Mouse (Mus musculus): ENCODE measurements at regions not wholly inside any gene's neighbourhood (a gene's known extent, or its start where the extent isn't known, plus 50 kb on each side); places are given as distances from the start of the nearest gene placed in this dataset.

- Histone ChIP-seq H3K27me3 (replicated peaks) (no peaks in the 10 kb centered on the region), H3K9me3 (replicated peaks; ENCODE audit: low read length) (no peaks in the 10 kb centered on the region), H3K4me3 (replicated peaks in 1 of 3; ENCODE audit: low read depth in 2 of 3, low read length in 2 of 3, poor library complexity in 1 of 3) (no peak overlapping the region), H3K36me3 (replicated peaks in 1 of 2; ENCODE audit: control insufficient read depth in 1 of 2, insufficient read depth in 1 of 2, low read length in 1 of 2) (no peaks in the 10 kb centered on the region), H3K4me1 (ENCODE audit: control insufficient read depth in 1 of 2, insufficient read depth in 2 of 2) (no peaks in the 10 kb centered on the region), H3K79me2 (replicated peaks; ENCODE audit: control insufficient read depth, extremely low read depth, insufficient read depth, poor library complexity, severe bottlenecking) (no peaks in the 10 kb centered on the region), H3K4me2 (ENCODE audit: insufficient read depth, low read depth, poor library complexity, severe bottlenecking) (no peak overlapping the region), H3K27ac (ENCODE audit: insufficient read depth, low read depth) (no peak overlapping the region), H3K9ac (ENCODE audit: insufficient read depth, low read depth) (no peak overlapping the region)
- dilution Hi-C loops (cut with MboI; ENCODE audit: extremely low pct_ligation_motif_present, extremely low pct_unique_long_range_greater_than_20kb, low sequenced_read_pairs) (no loop called here), in situ Hi-C loops (cut with MboI; ENCODE audit: low pct_ligation_motif_present, low pct_unique_long_range_greater_than_20kb, low sequenced_read_pairs) (no loop called here)
- TF ChIP-seq PAX5 (IDR thresholded peaks at IDR 0.05; ENCODE audit: low read length): no peak
- no peak for TF ChIP-seq HCFC1 (IDR thresholded peaks at IDR 0.05; ENCODE audit: low read depth, low read length)
- DNase-seq (ENCODE audit: extremely low read depth): no peak
These were observed 467.7 kb downstream of the Pdha2 start for GRCm38 (mm10) chr3:140744501-140744900.

- DNase-seq (ENCODE audit: extremely low read depth): no peak
- Histone ChIP-seq H3K4me3 (replicated peaks in 1 of 3; ENCODE audit: low read depth in 2 of 3, low read length in 2 of 3, poor library complexity in 1 of 3) (no peak overlapping the region), H3K27ac (ENCODE audit: insufficient read depth, low read depth) (no peak overlapping the region), H3K9me3 (replicated peaks; ENCODE audit: low read length) (no peaks in the 10 kb centered on the region), H3K36me3 (replicated peaks in 1 of 2; ENCODE audit: control insufficient read depth in 1 of 2, insufficient read depth in 1 of 2, low read length in 1 of 2) (no peaks in the 10 kb centered on the region), H3K4me1 (ENCODE audit: control insufficient read depth in 1 of 2, insufficient read depth in 2 of 2) (no peaks in the 10 kb centered on the region), H3K79me2 (replicated peaks; ENCODE audit: control insufficient read depth, extremely low read depth, insufficient read depth, poor library complexity, severe bottlenecking) (no peaks in the 10 kb centered on the region), H3K4me2 (ENCODE audit: insufficient read depth, low read depth, poor library complexity, severe bottlenecking) (no peak overlapping the region), H3K9ac (ENCODE audit: insufficient read depth, low read depth) (no peak overlapping the region), H3K27me3 (replicated peaks) (no peaks in the 10 kb centered on the region)
- in situ Hi-C loops (cut with MboI; ENCODE audit: low pct_ligation_motif_present, low pct_unique_long_range_greater_than_20kb, low sequenced_read_pairs) (no loop called here), dilution Hi-C loops (cut with MboI; ENCODE audit: extremely low pct_ligation_motif_present, extremely low pct_unique_long_range_greater_than_20kb, low sequenced_read_pairs) (no loop called here)
- TF ChIP-seq ZC3H11A (IDR thresholded peaks at IDR 0.05; ENCODE audit: low read depth, low read length) (no peak), SIN3A (IDR thresholded peaks at IDR 0.05; ENCODE audit: low read length) (no peak), TCF12 (IDR thresholded peaks at IDR 0.05; ENCODE audit: low read depth, low read length) (no peak), POLR2AphosphoS2 (IDR thresholded peaks at IDR 0.05; ENCODE audit: low read depth, low read length) (no peak), MYC (IDR thresholded peaks at IDR 0.05; ENCODE audit: low read depth, low read length) (no peak), IRF4 (IDR thresholded peaks at IDR 0.05; ENCODE audit: low read depth, low read length) (no peak), E2F4 (IDR thresholded peaks at IDR 0.05; ENCODE audit: insufficient replicate concordance, low read depth, low read length) (no peak), RCOR1 (conservative IDR thresholded peaks at IDR 0.05; ENCODE audit: low read depth, low read length) (no peak), TBP (conservative IDR thresholded peaks at IDR 0.05; ENCODE audit: low read depth, low read length) (no peak), MAFK (IDR thresholded peaks at IDR 0.05; ENCODE audit: insufficient replicate concordance, low read length) (no peak), JUND (conservative IDR thresholded peaks at IDR 0.05; ENCODE audit: low read depth, low read length) (no peak), ELF1 (IDR thresholded peaks at IDR 0.05; ENCODE audit: low read depth, low read length) (no peak), SMC3 (IDR thresholded peaks at IDR 0.05; ENCODE audit: low read depth, low read length) (no peak), NELFE (IDR thresholded peaks at IDR 0.05; ENCODE audit: low read depth, low read length) (no peak), ETS1 (conservative IDR thresholded peaks at IDR 0.05; ENCODE audit: low read depth, low read length) (no peak), USF2 (conservative IDR thresholded peaks at IDR 0.05; ENCODE audit: low read depth, low read length) (no peak), HCFC1 (IDR thresholded peaks at IDR 0.05; ENCODE audit: low read depth, low read length) (no peak), JUN (IDR thresholded peaks at IDR 0.05; ENCODE audit: insufficient read depth, low read depth, low read length) (no peak)
These were observed 471.7 kb downstream of the Pdha2 start for GRCm38 (mm10) chr3:140740430-140740829.

All from CH12.LX (cell line).